Mouse (Mus musculus) CH12.LX (cell line): Measurements from ENCODE around the gene Upf2.

Source experiments
- JUND ChIP-seq: conservative IDR thresholded peaks from 2 replicates; pipeline ENCODE4 v1.6.1; 2011; ENCODE audit warnings: low read depth, low read length, improper control_type of control experiment
- MYC ChIP-seq: IDR thresholded peaks from 2 replicates; pipeline ENCODE4 v1.6.1; 2011; ENCODE audit warnings: low read depth, mild to moderate bottlenecking, improper control_type of control experiment, low read length
- NRF1 ChIP-seq: IDR thresholded peaks from 2 replicates; pipeline ENCODE4 v1.6.1; 2014; ENCODE audit warnings: low read depth, mild to moderate bottlenecking, inconsistent platforms, low read length, improper control_type of control experiment, moderate library complexity

DNA sequence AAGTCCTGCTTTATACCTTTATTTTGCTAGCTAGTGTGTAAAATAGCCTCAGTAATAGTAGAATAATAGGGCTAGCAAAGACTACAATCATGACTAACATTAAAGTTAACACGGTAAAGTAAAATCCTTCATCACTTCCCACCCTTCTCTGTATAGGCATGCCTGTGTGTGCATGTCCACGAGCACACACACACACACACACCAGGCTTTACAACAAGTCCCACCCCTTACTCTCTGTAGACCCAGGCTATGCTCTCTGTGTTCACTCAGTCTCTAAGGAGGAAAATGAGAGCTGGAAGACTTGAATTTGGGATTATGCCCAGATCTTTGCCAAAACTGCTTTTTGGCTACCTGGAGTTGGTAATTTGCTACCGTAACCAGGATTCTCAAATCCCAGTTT lies 97.7 kb downstream of the Upf2 start:
- TF ChIP-seq JUND (no peak), MYC (no peak), NRF1 (no peak)
